Mouse (Mus musculus) cerebellum, adult 2 months (tissue): ENCODE measurements around the gene Pdx1.

ENCODE experiments used
- CTCF ChIP-seq: fragments of 200-500 bp; IDR thresholded peaks from 2 replicates; pipeline ENCODE4 v1.5.1; 2011; ENCODE audit warnings: low read depth, mild to moderate bottlenecking, control low read depth, low read length, moderate library complexity, borderline replicate concordance; ENCODE audit not compliant: insufficient read depth
- POLR2A ChIP-seq: fragments of 200-500 bp; IDR thresholded peaks from 2 replicates; pipeline ENCODE4 v1.6.1; 2011; ENCODE audit warnings: low read length, control low read depth, borderline replicate concordance; ENCODE audit not compliant: insufficient read depth

GRCm38 (mm10) chr5:147305856-147306637 is 36.3 kb downstream of the Pdx1 start:
- TF ChIP-seq CTCF, result no peak
- no peak for TF ChIP-seq POLR2A
